Mouse (Mus musculus) lung, adult 2 months (tissue): ENCODE data around the gene Trat1.

Experiments used
- CTCF ChIP-seq: fragments of 200-500 bp; IDR thresholded peaks from 2 replicates; pipeline ENCODE4 v1.5.1; 2011; ENCODE audit warnings: mild to moderate bottlenecking, low read length, control low read depth; ENCODE audit not compliant: insufficient read depth
- POLR2A ChIP-seq: fragments of 200-500 bp; IDR thresholded peaks from 2 replicates; pipeline ENCODE4 v1.6.1; 2011; ENCODE audit warnings: low read depth, mild to moderate bottlenecking, control low read depth, low read length, borderline replicate concordance; ENCODE audit errors: extremely low read depth

DNA sequence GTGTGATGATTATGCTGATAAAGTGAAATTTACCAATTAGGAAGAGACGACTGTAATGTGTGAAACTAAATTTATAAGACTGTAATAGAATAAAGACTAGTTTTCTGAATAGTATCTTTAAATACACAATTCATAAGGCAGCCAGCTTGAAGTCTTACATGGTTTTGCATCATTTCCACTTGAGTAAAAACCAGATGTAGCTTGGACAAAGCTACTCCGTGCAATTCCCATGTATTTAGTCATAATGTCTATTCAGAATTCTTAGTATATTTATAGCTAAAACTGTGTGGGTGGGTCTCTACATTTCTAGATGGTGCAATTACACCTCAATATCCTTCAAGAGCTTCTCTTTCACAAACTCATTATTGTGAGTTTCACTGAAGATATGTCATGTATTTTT lies 33.4 kb downstream of the Trat1 start:
- TF ChIP-seq POLR2A: no peak
- TF ChIP-seq CTCF: no peak
